Mouse (Mus musculus) myocyte (in vitro differentiated cells): Measurements from ENCODE around the gene Adamts16. TPM values are rescaled to one million over a fixed set of nuclear protein-coding genes. Genes with fewer than 3 reads are reported as not detected.

Experiments used
- H3K27me3 ChIP-seq: one replicate; pipeline ENCODE4 v1.6.1; 2011; ENCODE audit not compliant: control insufficient read depth, insufficient read depth, insufficient read length
- H3K36me3 ChIP-seq: one replicate; pipeline ENCODE4 v1.6.1; 2011; ENCODE audit not compliant: control insufficient read depth, insufficient read depth
- H3K4me2 ChIP-seq: one replicate; pipeline ENCODE4 v1.6.1; 2011; ENCODE audit warnings: low read depth, control low read depth
- H3K4me3 ChIP-seq: one replicate; pipeline ENCODE4 v1.5.1; 2011; ENCODE audit warnings: mild to moderate bottlenecking, control low read depth, moderate library complexity
- H3K79me2 ChIP-seq: one replicate; pipeline ENCODE4 v1.6.1; 2011; ENCODE audit not compliant: control insufficient read depth, insufficient read depth
- H3ac ChIP-seq: one replicate; pipeline ENCODE4 v1.6.1; 2011; ENCODE audit not compliant: control insufficient read depth, insufficient read length
- CEBPB ChIP-seq: IDR thresholded peaks from 2 replicates; pipeline ENCODE4 v1.6.1; 2011; ENCODE audit warnings: mild to moderate bottlenecking, moderate library complexity; ENCODE audit not compliant: poor library complexity, insufficient read depth, severe bottlenecking
- E2F4 ChIP-seq: IDR thresholded peaks from one replicate; pipeline ENCODE4 v1.6.1; 2011; ENCODE audit warnings: mild to moderate bottlenecking, control low read depth, moderate library complexity; ENCODE audit not compliant: insufficient read depth
- MAX ChIP-seq: IDR thresholded peaks from one replicate; pipeline ENCODE4 v1.6.1; 2011; ENCODE audit warnings: low read depth, mild to moderate bottlenecking, control low read depth
- MYOD1 ChIP-seq, 3 experiments: IDR thresholded peaks; one replicate each; pipeline ENCODE4 v1.6.1; 2011; ENCODE audit warnings: control low read depth in 2 of 3, low read depth in 2 of 3, mild to moderate bottlenecking in 2 of 3, moderate library complexity in 1 of 3; ENCODE audit not compliant: insufficient read length in 2 of 3, control insufficient read depth in 1 of 3
- MYOG ChIP-seq, 3 experiments: IDR thresholded peaks; one replicate each; pipeline ENCODE4 v1.6.1; 2011; ENCODE audit warnings: control low read depth in 2 of 3, low read depth in 2 of 3, mild to moderate bottlenecking in 2 of 3; ENCODE audit not compliant: insufficient read length in 2 of 3, control insufficient read depth in 1 of 3, insufficient read depth in 1 of 3
- POLR2A ChIP-seq: IDR thresholded peaks from one replicate; pipeline ENCODE4 v1.6.1; 2011; ENCODE audit warnings: low read depth, mild to moderate bottlenecking, control low read depth, moderate library complexity; ENCODE audit not compliant: insufficient read length
- POLR2AphosphoS2 ChIP-seq: IDR thresholded peaks from one replicate; pipeline ENCODE4 v1.6.1; 2011; ENCODE audit warnings: low read depth, control low read depth; ENCODE audit not compliant: insufficient read length
- REST ChIP-seq: IDR thresholded peaks from one replicate; pipeline ENCODE4 v1.6.1; 2011; ENCODE audit warnings: mild to moderate bottlenecking, control low read depth, moderate library complexity; ENCODE audit not compliant: insufficient read depth, insufficient read length
- SRF ChIP-seq: IDR thresholded peaks from one replicate; pipeline ENCODE4 v1.6.1; 2011; ENCODE audit warnings: low read depth; ENCODE audit not compliant: control insufficient read depth, insufficient read length
- TCF12 ChIP-seq: IDR thresholded peaks from one replicate; pipeline ENCODE4 v1.6.1; 2011; ENCODE audit warnings: mild to moderate bottlenecking, control low read depth; ENCODE audit not compliant: poor library complexity, insufficient read depth, severe bottlenecking
- TCF3 ChIP-seq: IDR thresholded peaks from one replicate; pipeline ENCODE4 v1.6.1; 2011; ENCODE audit warnings: low read depth, control low read depth; ENCODE audit not compliant: insufficient read length
- USF1 ChIP-seq: IDR thresholded peaks from one replicate; pipeline ENCODE4 v1.6.1; 2011; ENCODE audit warnings: low read depth, mild to moderate bottlenecking, control low read depth, moderate library complexity
- polyA plus RNA-seq: library from polyadenylated mRNA; unstranded; fragments of >200 nt; fragmentation: generic; extraction: Trizol; gene quantifications from one replicate; pipeline ENCODE4 v1.2.1, GENCODE M21; 2012; ENCODE audit warnings: missing spikeins

Gene Adamts16
- polyA plus RNA-seq, 1 experiment = 0.67 TPM

- Histone ChIP-seq H3ac (no peak overlapping the region), H3K4me3 (no peak overlapping the region), H3K79me2 (no peaks in the 10 kb centered on the region), H3K27me3 (no peaks in the 10 kb centered on the region), H3K36me3 (no peaks in the 10 kb centered on the region), H3K4me2 (peak overlapping the region; percentile 1)
- TF ChIP-seq USF1 = peak; percentile 3
- no peak for TF ChIP-seq POLR2A
Measured at GRCm38 (mm10) chr13:70778872-70779554, 62.6 kb downstream of the Adamts16 start.

GRCm38 (mm10) chr13:70771100-70771499 lies 70.5 kb downstream of the Adamts16 start:
- Histone ChIP-seq H3K4me2 (no peak overlapping the region), H3K4me3 (no peak overlapping the region), H3ac (no peak overlapping the region), H3K36me3 (no peaks in the 10 kb centered on the region), H3K79me2 (no peaks in the 10 kb centered on the region), H3K27me3 (no peaks in the 10 kb centered on the region)
- TF ChIP-seq TCF12 = no peak
- no peak for TF ChIP-seq TCF3
- no peak for TF ChIP-seq POLR2A
- no peak for TF ChIP-seq E2F4
- no peak for TF ChIP-seq MAX
- no peak for TF ChIP-seq USF1
- no peak for TF ChIP-seq MYOG (IDR thresholded peaks at IDR 0.05; ENCODE audit: control insufficient read depth in 1 of 3, insufficient read depth in 1 of 3, insufficient read length in 2 of 3, low read depth in 2 of 3)
- no peak for TF ChIP-seq POLR2AphosphoS2

- Histone ChIP-seq H3K36me3 (no peaks in the 10 kb centered on the region), H3K4me3 (no peak overlapping the region), H3K4me2 (no peak overlapping the region), H3K79me2 (no peaks in the 10 kb centered on the region), H3K27me3 (no peaks in the 10 kb centered on the region), H3ac (no peak overlapping the region)
- TF ChIP-seq TCF3 (no peak), POLR2A (no peak), SRF (no peak), POLR2AphosphoS2 (no peak)
Measured at GRCm38 (mm10) chr13:70769156-70769555, 72.5 kb downstream of the Adamts16 start.

GRCm38 (mm10) chr13:70767462-70767861 lies 74.1 kb downstream of the Adamts16 start:
- Histone ChIP-seq H3K4me3 (no peak overlapping the region), H3K27me3 (no peaks in the 10 kb centered on the region), H3K79me2 (no peaks in the 10 kb centered on the region), H3K36me3 (no peaks in the 10 kb centered on the region), H3K4me2 (no peak overlapping the region), H3ac (no peak overlapping the region)
- no peak for TF ChIP-seq TCF3
- TF ChIP-seq POLR2AphosphoS2 = no peak
- TF ChIP-seq SRF = no peak
- no peak for TF ChIP-seq REST
- no peak for TF ChIP-seq MAX
- TF ChIP-seq USF1 = no peak
- TF ChIP-seq MYOG (IDR thresholded peaks at IDR 0.05; ENCODE audit: control insufficient read depth in 1 of 3, insufficient read depth in 1 of 3, insufficient read length in 2 of 3, low read depth in 2 of 3) = no peak
- no peak for TF ChIP-seq MYOD1 (IDR thresholded peaks at IDR 0.05; ENCODE audit: control insufficient read depth in 1 of 3, insufficient read length in 2 of 3, low read depth in 2 of 3)

- Histone ChIP-seq H3ac (no peak overlapping the region), H3K79me2 (no peaks in the 10 kb centered on the region), H3K36me3 (no peaks in the 10 kb centered on the region), H3K4me2 (no peak overlapping the region), H3K27me3 (no peaks in the 10 kb centered on the region), H3K4me3 (no peak overlapping the region)
- TF ChIP-seq CEBPB (no peak), USF1 (no peak), REST (no peak), SRF (no peak), TCF3 (no peak), MAX (no peak), TCF12 (no peak), POLR2AphosphoS2 (no peak), MYOD1 (IDR thresholded peaks at IDR 0.05; ENCODE audit: control insufficient read depth in 1 of 3, insufficient read length in 2 of 3, low read depth in 2 of 3) (no peak), POLR2A (no peak), MYOG (IDR thresholded peaks at IDR 0.05; ENCODE audit: control insufficient read depth in 1 of 3, insufficient read depth in 1 of 3, insufficient read length in 2 of 3, low read depth in 2 of 3) (no peak), E2F4 (no peak)
Measured at GRCm38 (mm10) chr13:70764682-70765081, 76.9 kb downstream of the Adamts16 start.
